Mouse (Mus musculus): ENCODE results near the gene Cyfip2. TPM values are rescaled to one million over a fixed set of nuclear protein-coding genes. Genes with fewer than 3 reads are reported as not detected.

The Cyfip2 gene
- total and polyA plus RNA-seq, 2 experiments from 2014 or later, result 79.1 to 162 TPM

GRCm38 (mm10) chr11:46232803-46233202, 79.9 kb downstream of the Cyfip2 start:
- no peak overlapping the region for H3K4me3 ChIP-seq (ENCODE audit: low read length)
- H3K9ac ChIP-seq (replicated peaks; ENCODE audit: low read length), result no peak overlapping the region
- H3K27ac ChIP-seq, result no peak overlapping the region
- ATAC-seq, result no peak
- WGBS, result 80% methylated on average over 4 of the region's 4 CpGs
- no peak for TF ChIP-seq CTCF (IDR thresholded peaks at IDR 0.05; ENCODE audit: low read depth)
- 0 out of 2 replicates have a peak, but pooled peaks cover 3% of the 10 kb centered on the region for H3K4me1 ChIP-seq (ENCODE audit: insufficient read depth, low read length)
- DNase-seq (ENCODE audit: low spot score), result no peak
- no peak overlapping the region for H3K4me2 ChIP-seq (ENCODE audit: low read depth, low read length)
- peaks cover 4% of the 10 kb centered on the region for H3K36me3 ChIP-seq (ENCODE audit: insufficient read depth, low read length)
- no peaks in the 10 kb centered on the region for H3K9me3 ChIP-seq (ENCODE audit: low read length)
- H3K27me3 ChIP-seq (ENCODE audit: insufficient read depth, low read length), result no peaks in the 10 kb centered on the region

GRCm38 (mm10) chr11:46230184-46230583, 82.5 kb downstream of the Cyfip2 start:
- 57% methylated on average over 6 of the region's 6 CpGs for WGBS
- Histone ChIP-seq H3K4me2 (ENCODE audit: low read depth, low read length) (no peak overlapping the region), H3K9ac (replicated peaks; ENCODE audit: low read length) (no peak overlapping the region), H3K4me3 (ENCODE audit: low read length) (no peak overlapping the region), H3K36me3 (ENCODE audit: insufficient read depth, low read length) (no peaks in the 10 kb centered on the region), H3K4me1 (ENCODE audit: insufficient read depth, low read length) (0 out of 2 replicates have a peak, but pooled peaks cover 3% of the 10 kb centered on the region), H3K27me3 (ENCODE audit: insufficient read depth, low read length) (no peaks in the 10 kb centered on the region), H3K27ac (no peak overlapping the region), H3K9me3 (ENCODE audit: low read length) (no peaks in the 10 kb centered on the region)
- DNase-seq (ENCODE audit: low spot score), result no peak
- ATAC-seq, result no peak
- no peak for TF ChIP-seq CTCF (IDR thresholded peaks at IDR 0.05; ENCODE audit: low read depth)

GRCm38 (mm10) chr11:46225345-46225744, 87.3 kb downstream of the Cyfip2 start:
- no peak for TF ChIP-seq CTCF (IDR thresholded peaks at IDR 0.05; ENCODE audit: low read depth)
- peaks cover 21% of the 10 kb centered on the region for H3K36me3 ChIP-seq (ENCODE audit: insufficient read depth, low read length)

GRCm38 (mm10) chr11:46223575-46223974, 89.1 kb downstream of the Cyfip2 start:
- Histone ChIP-seq H3K36me3 (ENCODE audit: insufficient read depth, low read length) (peaks cover 21% of the 10 kb centered on the region), H3K4me2 (ENCODE audit: low read depth, low read length) (no peak overlapping the region), H3K4me1 (ENCODE audit: insufficient read depth, low read length) (0 out of 2 replicates have a peak, but pooled peaks cover 4% of the 10 kb centered on the region), H3K27ac (no peak overlapping the region), H3K27me3 (ENCODE audit: insufficient read depth, low read length) (no peaks in the 10 kb centered on the region), H3K4me3 (ENCODE audit: low read length) (no peak overlapping the region), H3K9me3 (ENCODE audit: low read length) (no peaks in the 10 kb centered on the region), H3K9ac (replicated peaks; ENCODE audit: low read length) (no peak overlapping the region)
- no peak for ATAC-seq
- TF ChIP-seq CTCF (IDR thresholded peaks at IDR 0.05; ENCODE audit: low read depth), result peak; percentile 53
- peak; percentile 27 for DNase-seq (ENCODE audit: low spot score)
- WGBS, result 59% methylated on average over 2 of the region's 2 CpGs

More at GRCm38 (mm10) chr11:46225345-46225744, 87.3 kb downstream of the Cyfip2 start:
- DNase-seq (ENCODE audit: low spot score) (no peak), ATAC-seq (no peak)
- Histone ChIP-seq H3K9ac (replicated peaks; ENCODE audit: low read length) (no peak overlapping the region), H3K4me2 (ENCODE audit: low read depth, low read length) (no peak overlapping the region), H3K9me3 (ENCODE audit: low read length) (no peaks in the 10 kb centered on the region), H3K27me3 (ENCODE audit: insufficient read depth, low read length) (no peaks in the 10 kb centered on the region), H3K4me3 (ENCODE audit: low read length) (no peak overlapping the region), H3K27ac (no peak overlapping the region), H3K4me1 (ENCODE audit: insufficient read depth, low read length) (no peaks in the 10 kb centered on the region)
- 84% methylated on average over 5 of the region's 5 CpGs for WGBS

- Histone ChIP-seq H3K27ac (no peak overlapping the region), H3K4me1 (ENCODE audit: insufficient read depth, low read length) (peaks cover 5% of the 10 kb centered on the region; the same call in 1 of the 2 replicates), H3K4me2 (ENCODE audit: low read depth, low read length) (no peak overlapping the region), H3K9me3 (ENCODE audit: low read length) (no peaks in the 10 kb centered on the region), H3K27me3 (ENCODE audit: insufficient read depth, low read length) (no peaks in the 10 kb centered on the region), H3K36me3 (ENCODE audit: insufficient read depth, low read length) (peaks cover 21% of the 10 kb centered on the region), H3K9ac (replicated peaks; ENCODE audit: low read length) (no peak overlapping the region), H3K4me3 (ENCODE audit: low read length) (no peak overlapping the region)
- 69% methylated on average over 2 of the region's 2 CpGs for WGBS
- TF ChIP-seq CTCF (IDR thresholded peaks at IDR 0.05; ENCODE audit: low read depth), result no peak
- DNase-seq (ENCODE audit: low spot score), result peak; percentile 48
- no peak for ATAC-seq
Observed at GRCm38 (mm10) chr11:46220211-46220610, 92.4 kb downstream of the Cyfip2 start.

GRCm38 (mm10) chr11:46219380-46219779, 93.3 kb downstream of the Cyfip2 start:
- H3K9ac ChIP-seq (replicated peaks; ENCODE audit: low read length), result no peak overlapping the region

GRCm38 (mm10) chr11:46218584-46218983, 94.1 kb downstream of the Cyfip2 start:
- ATAC-seq (peak; percentile 59), DNase-seq (ENCODE audit: low spot score) (peak; percentile 79)
- H3K4me1 ChIP-seq (ENCODE audit: insufficient read depth, low read length), result peaks cover 5% of the 10 kb centered on the region; the same call in 1 of the 2 replicates

More at GRCm38 (mm10) chr11:46219380-46219779, 93.3 kb downstream of the Cyfip2 start:
- H3K27ac ChIP-seq, result peak overlapping the region; percentile 73
- H3K27me3 ChIP-seq (ENCODE audit: insufficient read depth, low read length), result no peaks in the 10 kb centered on the region
- peaks cover 5% of the 10 kb centered on the region; the same call in 1 of the 2 replicates for H3K4me1 ChIP-seq (ENCODE audit: insufficient read depth, low read length)
- no peak overlapping the region for H3K4me3 ChIP-seq (ENCODE audit: low read length)
- no peak overlapping the region for H3K4me2 ChIP-seq (ENCODE audit: low read depth, low read length)
- WGBS, result 74% methylated on average over 9 of the region's 9 CpGs
- DNase-seq (ENCODE audit: low spot score) (no peak), ATAC-seq (no peak)
- peaks cover 21% of the 10 kb centered on the region for H3K36me3 ChIP-seq (ENCODE audit: insufficient read depth, low read length)
- no peaks in the 10 kb centered on the region for H3K9me3 ChIP-seq (ENCODE audit: low read length)
- TF ChIP-seq CTCF (IDR thresholded peaks at IDR 0.05; ENCODE audit: low read depth), result no peak

More at GRCm38 (mm10) chr11:46218584-46218983, 94.1 kb downstream of the Cyfip2 start:
- Histone ChIP-seq H3K27ac (peak overlapping the region; percentile 73), H3K4me3 (ENCODE audit: low read length) (no peak overlapping the region), H3K27me3 (ENCODE audit: insufficient read depth, low read length) (no peaks in the 10 kb centered on the region), H3K4me2 (ENCODE audit: low read depth, low read length) (no peak overlapping the region), H3K9ac (replicated peaks; ENCODE audit: low read length) (no peak overlapping the region; the same call in 1 of the 2 replicates), H3K36me3 (ENCODE audit: insufficient read depth, low read length) (peaks cover 16% of the 10 kb centered on the region), H3K9me3 (ENCODE audit: low read length) (no peaks in the 10 kb centered on the region)
- no peak for TF ChIP-seq CTCF (IDR thresholded peaks at IDR 0.05; ENCODE audit: low read depth)
- 15% methylated on average over 5 of the region's 5 CpGs for whole genome bisulfite sequencing

All from hindbrain, postnatal 0 days (tissue).